Mouse (Mus musculus) hindbrain, embryonic 16.5 days (tissue): ENCODE measurements at regions not wholly inside any gene's neighbourhood (a gene's known extent, or its start where the extent isn't known, plus 50 kb on each side); places are given as distances from the start of the nearest gene placed in this dataset.

Experiments used
- ATAC-seq: fragments of 200-750 bp; cut with Nextera tagmentation; 2 replicates; pipeline ENCODE4 v1.8.0; 2017; ENCODE audit warnings: moderate TSS enrichment, moderate library complexity
- H3K27ac ChIP-seq: fragments of 300-500 bp; sonication (generic); 2 replicates; pipeline ENCODE4 v1.5.1; 2014; ENCODE audit warnings: low read depth, mild to moderate bottlenecking, control low read depth, low read length, moderate library complexity
- H3K27me3 ChIP-seq: fragments of 300-500 bp; sonication (generic); replicated peaks from 2 replicates; pipeline ENCODE4 v1.6.1; 2014; ENCODE audit warnings: low read length; ENCODE audit not compliant: control insufficient read depth, insufficient read depth
- H3K36me3 ChIP-seq: fragments of 300-500 bp; sonication (generic); 2 replicates; pipeline ENCODE4 v1.6.1; 2014; ENCODE audit warnings: mild to moderate bottlenecking, low read length, moderate library complexity, mixed read lengths; ENCODE audit not compliant: control insufficient read depth, insufficient read depth
- H3K4me1 ChIP-seq: fragments of 300-500 bp; sonication (generic); 2 replicates; pipeline ENCODE4 v1.6.1; 2014; ENCODE audit warnings: low read depth, low read length; ENCODE audit not compliant: control insufficient read depth, insufficient read depth
- H3K4me2 ChIP-seq: fragments of 300-500 bp; sonication (generic); 2 replicates; pipeline ENCODE4 v1.6.1; 2014; ENCODE audit warnings: mild to moderate bottlenecking, low read length, control low read depth, moderate library complexity
- H3K4me3 ChIP-seq: fragments of 300-500 bp; sonication (generic); 2 replicates; pipeline ENCODE4 v1.5.1; 2014; ENCODE audit warnings: mild to moderate bottlenecking, low read length, control low read depth, moderate library complexity
- H3K9ac ChIP-seq: fragments of 300-500 bp; sonication (generic); 2 replicates; pipeline ENCODE4 v1.6.1; 2014; ENCODE audit warnings: low read depth, mild to moderate bottlenecking, control low read depth, low read length, moderate library complexity
- H3K9me3 ChIP-seq: fragments of 300-500 bp; sonication (generic); 2 replicates; pipeline ENCODE4 v1.6.1; 2014; ENCODE audit warnings: mild to moderate bottlenecking, low read length, moderate library complexity; ENCODE audit not compliant: control insufficient read depth
- WGBS: fragments of 180-500 bp; shearing (Covaris S2); extraction: QIAGEN DNeasy Blood & Tissue Kit; methylation state at CpG from one replicate; pipeline ENCODE4 v1.1.7; 2014; 5-methylcytosine and 5-hydroxymethylcytosine counted together

GRCm38 (mm10) chr14:47848861-47849260 lies 200.6 kb downstream of the Ktn1 start:
- H3K27ac ChIP-seq, result no peak overlapping the region
- H3K4me2 ChIP-seq, result no peak overlapping the region
- no peak overlapping the region for H3K4me3 ChIP-seq
- no peaks in the 10 kb centered on the region for H3K9me3 ChIP-seq
- no peaks in the 10 kb centered on the region for H3K27me3 ChIP-seq
- H3K36me3 ChIP-seq, result no peaks in the 10 kb centered on the region
- WGBS, result 56% methylated on average over 4 of the region's 4 CpGs
- H3K4me1 ChIP-seq, result no peaks in the 10 kb centered on the region
- no peak overlapping the region for H3K9ac ChIP-seq
- ATAC-seq, result no peak

GRCm38 (mm10) chr14:47856280-47856765 lies 208.1 kb downstream of the Ktn1 start:
- Histone ChIP-seq H3K27me3 (no peaks in the 10 kb centered on the region), H3K9ac (no peak overlapping the region), H3K36me3 (no peaks in the 10 kb centered on the region), H3K4me2 (no peak overlapping the region), H3K27ac (no peak overlapping the region), H3K4me1 (no peaks in the 10 kb centered on the region), H3K9me3 (no peaks in the 10 kb centered on the region), H3K4me3 (no peak overlapping the region)
- 77% methylated on average over 7 of the region's 7 CpGs for WGBS
- no peak for ATAC-seq

DNA sequence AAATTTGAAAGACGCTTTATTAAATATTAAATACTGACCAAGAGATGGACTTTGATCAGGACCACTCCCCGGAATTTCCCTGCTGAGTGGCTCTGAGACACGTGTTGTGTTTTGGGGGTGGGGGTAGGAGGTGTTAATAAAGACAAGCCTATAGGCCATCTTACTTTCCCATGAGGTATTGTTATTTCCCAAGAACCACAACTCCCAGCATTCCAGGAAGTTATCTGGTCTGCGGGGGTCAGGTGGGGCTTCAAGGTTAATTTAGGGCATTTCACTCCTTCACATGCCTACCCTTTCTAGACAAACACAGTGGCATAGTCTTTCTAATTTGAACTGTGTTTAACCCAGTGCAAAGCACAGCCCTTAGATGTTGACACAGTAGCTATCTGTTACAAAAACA lies 209.0 kb downstream of the Ktn1 start:
- no peaks in the 10 kb centered on the region for H3K36me3 ChIP-seq
- H3K27me3 ChIP-seq, result no peaks in the 10 kb centered on the region
- no peaks in the 10 kb centered on the region for H3K9me3 ChIP-seq
- H3K9ac ChIP-seq, result no peak overlapping the region
- H3K27ac ChIP-seq, result no peak overlapping the region
- no peak overlapping the region for H3K4me3 ChIP-seq
- no peak for ATAC-seq
- H3K4me2 ChIP-seq, result no peak overlapping the region
- WGBS, result 84% methylated on average over 4 of the region's 4 CpGs
- H3K4me1 ChIP-seq, result no peaks in the 10 kb centered on the region

DNA sequence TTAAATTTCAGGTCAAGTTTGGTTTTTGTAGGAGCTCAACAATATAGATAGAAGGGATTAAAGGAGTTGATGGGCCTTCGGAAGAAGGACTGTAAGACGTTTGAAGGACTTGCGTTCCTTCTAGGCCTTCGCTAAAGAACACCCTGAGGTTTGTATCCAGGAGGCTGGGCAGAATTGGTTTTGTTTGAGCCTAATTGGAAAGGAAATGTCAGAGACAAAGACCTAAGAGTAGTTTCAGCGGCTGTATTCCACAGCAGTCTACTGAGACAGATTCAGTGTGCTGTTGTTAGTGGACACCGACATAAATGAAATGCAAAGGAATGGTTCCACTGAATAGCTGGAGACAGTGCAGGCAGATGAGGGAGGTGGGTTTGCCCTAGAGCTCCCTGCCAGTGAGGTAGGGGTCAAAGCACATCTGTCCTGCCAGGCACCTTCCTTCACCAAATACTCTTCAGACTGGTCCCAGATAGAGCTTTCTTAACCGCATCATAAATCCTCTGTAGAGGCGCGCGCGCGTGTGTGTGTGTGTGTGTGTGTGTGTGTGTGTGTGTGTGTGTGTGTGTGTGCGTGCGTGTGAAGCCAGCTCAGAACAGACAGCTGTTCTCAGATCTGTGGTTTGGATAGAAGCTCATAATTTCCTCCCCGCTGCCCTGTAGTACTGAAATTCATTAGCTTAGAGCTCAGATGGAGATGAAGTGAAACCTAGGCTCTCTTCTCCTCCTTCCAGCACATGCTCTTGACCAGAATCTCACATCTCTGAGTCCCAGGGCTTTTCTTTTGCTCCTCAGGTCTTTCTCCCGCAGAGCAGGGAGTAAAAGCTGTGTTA lies 209.7 kb downstream of the Ktn1 start:
- no peaks in the 10 kb centered on the region for H3K27me3 ChIP-seq
- no peaks in the 10 kb centered on the region; the same call in 1 of the 2 replicates for H3K4me1 ChIP-seq
- no peaks in the 10 kb centered on the region for H3K9me3 ChIP-seq
- no peak overlapping the region for H3K4me2 ChIP-seq
- ATAC-seq, result no peak
- no peak overlapping the region for H3K9ac ChIP-seq
- WGBS, result 82% methylated on average over 13 of the region's 16 CpGs
- H3K36me3 ChIP-seq, result no peaks in the 10 kb centered on the region
- H3K4me3 ChIP-seq, result no peak overlapping the region
- H3K27ac ChIP-seq, result no peak overlapping the region

- Histone ChIP-seq H3K4me2 (no peak overlapping the region), H3K4me1 (peaks cover 3% of the 10 kb centered on the region), H3K36me3 (no peaks in the 10 kb centered on the region), H3K27me3 (no peaks in the 10 kb centered on the region), H3K9me3 (no peaks in the 10 kb centered on the region), H3K27ac (no peak overlapping the region), H3K4me3 (no peak overlapping the region), H3K9ac (no peak overlapping the region)
- 72% methylated on average over 1 of the region's 1 CpGs for WGBS
- ATAC-seq, result no peak
These were observed 214.3 kb downstream of the Ktn1 start for GRCm38 (mm10) chr14:47862556-47862955.

GRCm38 (mm10) chr14:47863067-47863466 lies 214.8 kb downstream of the Ktn1 start:
- Histone ChIP-seq H3K4me3 (no peak overlapping the region), H3K27me3 (no peaks in the 10 kb centered on the region), H3K9ac (no peak overlapping the region), H3K36me3 (no peaks in the 10 kb centered on the region), H3K9me3 (no peaks in the 10 kb centered on the region), H3K27ac (no peak overlapping the region), H3K4me1 (peaks cover 3% of the 10 kb centered on the region), H3K4me2 (no peak overlapping the region)
- 0 out of 2 replicates have a peak, but pooled peaks have one; percentile 42 for ATAC-seq
- WGBS, result 41% methylated on average over 5 of the region's 5 CpGs

DNA sequence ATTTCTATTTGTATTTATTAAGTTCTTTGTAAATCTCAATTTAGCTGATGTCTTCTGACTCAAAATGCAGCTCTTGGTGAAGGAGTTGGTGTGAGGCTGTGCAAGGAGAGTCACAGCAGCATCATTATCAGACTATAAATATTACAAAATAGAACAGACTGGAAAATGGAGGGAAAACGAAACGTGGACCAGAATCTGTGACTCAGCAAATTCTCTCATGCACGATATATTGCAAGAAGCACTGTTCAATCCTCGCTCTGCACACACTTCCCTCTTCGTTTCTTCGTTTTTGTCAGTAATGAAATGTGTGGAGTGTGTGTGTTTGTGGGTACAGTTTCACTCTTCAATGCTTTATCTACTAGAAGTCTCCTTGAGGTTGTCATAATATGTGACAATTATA lies 215.5 kb downstream of the Ktn1 start:
- no peak for ATAC-seq
- 62% methylated on average over 6 of the region's 6 CpGs for WGBS

GRCm38 (mm10) chr14:47867017-47867416 lies 218.8 kb downstream of the Ktn1 start:
- H3K4me1 ChIP-seq, result peaks cover 3% of the 10 kb centered on the region
- 89% methylated on average over 2 of the region's 2 CpGs for WGBS
- ATAC-seq, result no peak

More for the DNA sequence above, 215.5 kb downstream of the Ktn1 start:
- Histone ChIP-seq H3K4me2 (no peak overlapping the region), H3K9ac (no peak overlapping the region), H3K27me3 (no peaks in the 10 kb centered on the region), H3K27ac (no peak overlapping the region), H3K4me3 (no peak overlapping the region), H3K9me3 (no peaks in the 10 kb centered on the region), H3K36me3 (no peaks in the 10 kb centered on the region), H3K4me1 (peaks cover 3% of the 10 kb centered on the region)

DNA sequence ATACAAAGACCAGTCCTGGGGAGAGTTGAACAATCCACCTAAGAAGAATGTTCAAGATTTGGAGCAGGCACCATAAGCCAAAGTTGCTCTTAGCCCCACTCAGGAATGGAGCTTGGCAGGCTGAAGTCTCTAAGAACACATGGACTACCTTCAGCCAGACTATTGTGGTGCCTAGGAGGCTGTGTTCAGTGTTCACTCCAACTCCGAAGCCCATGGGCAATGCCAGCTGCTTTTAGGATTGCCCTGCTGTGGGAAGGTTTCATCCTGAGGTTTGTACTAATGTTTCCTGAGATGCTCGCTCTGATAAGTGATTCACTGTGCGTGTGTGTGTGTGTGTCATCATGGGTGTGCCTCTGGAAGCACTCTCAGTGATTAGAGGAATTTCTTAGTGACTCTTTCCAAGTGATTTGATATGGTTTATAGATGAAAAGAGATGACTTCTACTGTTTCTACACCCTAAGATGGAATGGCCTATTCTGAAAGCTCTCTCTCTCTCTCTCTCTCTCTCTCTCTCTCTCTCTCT lies 220.1 kb downstream of the Ktn1 start:
- no peak overlapping the region for H3K27ac ChIP-seq
- no peaks in the 10 kb centered on the region for H3K36me3 ChIP-seq
- no peaks in the 10 kb centered on the region for H3K9me3 ChIP-seq
- 84% methylated on average over 3 of the region's 3 CpGs for WGBS
- no peak for ATAC-seq
- H3K27me3 ChIP-seq, result no peaks in the 10 kb centered on the region
- H3K9ac ChIP-seq, result no peak overlapping the region
- no peak overlapping the region for H3K4me2 ChIP-seq
- peaks cover under 1% of the 10 kb centered on the region for H3K4me1 ChIP-seq
- H3K4me3 ChIP-seq, result no peak overlapping the region

More at GRCm38 (mm10) chr14:47867017-47867416, 218.8 kb downstream of the Ktn1 start:
- H3K9ac ChIP-seq, result no peak overlapping the region
- H3K36me3 ChIP-seq, result no peaks in the 10 kb centered on the region
- H3K4me3 ChIP-seq, result no peak overlapping the region
- no peak overlapping the region for H3K4me2 ChIP-seq
- H3K27me3 ChIP-seq, result no peaks in the 10 kb centered on the region
- H3K9me3 ChIP-seq, result no peaks in the 10 kb centered on the region
- H3K27ac ChIP-seq, result no peak overlapping the region
